Mouse (Mus musculus): ENCODE results near the gene Pigk.

The Pigk gene

GRCm38 (mm10) chr3:152993608-152994007 is 279.7 kb downstream of the Pigk start:
- no peak for DNase-seq (ENCODE audit: low spot score)

GRCm38 (mm10) chr3:152998106-152998505 is 284.2 kb downstream of the Pigk start:
- no peak for DNase-seq (ENCODE audit: low spot score)

GRCm38 (mm10) chr3:152998901-152999300 is 285.0 kb downstream of the Pigk start:
- no peak for DNase-seq (ENCODE audit: low spot score)

- DNase-seq (ENCODE audit: low spot score) = no peak
These were observed 293.0 kb downstream of the Pigk start for GRCm38 (mm10) chr3:153006893-153007292.

- no peak for DNase-seq (ENCODE audit: low spot score)
These were observed 302.5 kb downstream of the Pigk start for GRCm38 (mm10) chr3:153016355-153016754.

GRCm38 (mm10) chr3:153018051-153018450 is 304.2 kb downstream of the Pigk start:
- DNase-seq (ENCODE audit: low spot score) = no peak

GRCm38 (mm10) chr3:153024016-153024415 is 310.1 kb downstream of the Pigk start:
- DNase-seq (ENCODE audit: low spot score) = no peak

Measured in ovary, postnatal 36 days (tissue).